Comparison of ENCODE assay signal across 9 mouse cellular contexts in genomic region chr6:118561225-118561624, GRCm38 (mm10). TPM values are rescaled to one million over a fixed set of nuclear protein-coding genes. Genes with fewer than 3 reads are reported as not detected.
A peak's percentile ranks its signal among the peaks of the same experiment; 100 is the strongest.
DNase-seq lines count a peak whose midpoint lies in the region; ATAC-seq and TF ChIP-seq lines count a peak whose summit lies in the region.
"Had no signal": no experiment of that assay in that cellular context is flagged by ENCODE, and none has a peak within 500 bp of the region (broad histone marks: within the 10 kb centered on the region; RNA-seq: fewer than 3 reads in every experiment).

No protein-coding gene starts in this region.

- TF ChIP-seq POLR2A in ES-Bruce4 (IDR thresholded peaks at IDR 0.05; ENCODE audit: insufficient read depth, low read length), result no peak

- WGBS in heart, embryonic 11.5 days (ENCODE audit: insufficient replicate concordance), result 83% methylated on average over 8 of the region's 8 CpGs
- 84% methylated on average over 8 of the region's 8 CpGs for WGBS in forebrain, embryonic 15.5 days
- WGBS in liver, embryonic 15.5 days (ENCODE audit: insufficient replicate concordance), result 49% methylated on average over 8 of the region's 8 CpGs

- H3K4me3 ChIP-seq in heart, embryonic 11.5 days (ENCODE audit: low read depth, low read length), result peak overlapping the region; percentile 78
- no peak overlapping the region for H3K4me3 ChIP-seq in ES-Bruce4 (ENCODE audit: low read depth, low read length)
- peak overlapping the region; percentile 75 for H3K4me3 ChIP-seq in forebrain, embryonic 15.5 days
- peak overlapping the region; percentile 75 for H3K4me3 ChIP-seq in liver, embryonic 15.5 days (replicated peaks)

- H3K9me3 ChIP-seq in heart, embryonic 11.5 days (replicated peaks; ENCODE audit: control insufficient read depth, low read length), result no peaks in the 10 kb centered on the region
- no peaks in the 10 kb centered on the region for H3K9me3 ChIP-seq in ES-Bruce4 (replicated peaks; ENCODE audit: control insufficient read depth, insufficient read depth, low read length, poor library complexity, severe bottlenecking)
- no peaks in the 10 kb centered on the region for H3K9me3 ChIP-seq in forebrain, embryonic 15.5 days
- H3K9me3 ChIP-seq in liver, embryonic 15.5 days (replicated peaks), result no peaks in the 10 kb centered on the region

- H3K4me2 ChIP-seq in heart, embryonic 11.5 days, result peak overlapping the region; percentile 95
- peak overlapping the region; percentile 94 for H3K4me2 ChIP-seq in forebrain, embryonic 15.5 days (replicated peaks)
- H3K4me2 ChIP-seq in liver, embryonic 15.5 days, result peak overlapping the region; percentile 93

- peaks cover 7% of the 10 kb centered on the region; the same call in 1 of the 2 replicates for H3K36me3 ChIP-seq in heart, embryonic 11.5 days (ENCODE audit: control insufficient read depth, insufficient read depth, low read length)
- H3K36me3 ChIP-seq in ES-Bruce4 (ENCODE audit: control insufficient read depth, insufficient read depth, low read length, poor library complexity, severe bottlenecking), result peaks cover 5% of the 10 kb centered on the region; the same call in 1 of the 2 replicates
- peaks cover 21% of the 10 kb centered on the region for H3K36me3 ChIP-seq in forebrain, embryonic 15.5 days
- peaks cover 24% of the 10 kb centered on the region for H3K36me3 ChIP-seq in liver, embryonic 15.5 days (replicated peaks)

- H3K27ac ChIP-seq in heart, embryonic 11.5 days (ENCODE audit: low read depth, low read length), result no peak overlapping the region
- no peak overlapping the region for H3K27ac ChIP-seq in ES-Bruce4 (ENCODE audit: insufficient read depth, low read length)
- H3K27ac ChIP-seq in forebrain, embryonic 15.5 days (replicated peaks), result no peak overlapping the region
- peak overlapping the region; percentile 70 for H3K27ac ChIP-seq in liver, embryonic 15.5 days (replicated peaks)

- no peak for DNase-seq in heart, adult 18-20 months
- DNase-seq in layer of hippocampus, postnatal 14 days (ENCODE audit: low spot score in 2 of 2), result no peak
- no peak for DNase-seq in adrenal gland, adult 8-10 months
- DNase-seq in right cerebral cortex, postnatal 4 days, result no peak
- DNase-seq: thymus, adult 2 months had no signal

- no peak for ATAC-seq in heart, embryonic 11.5 days (replicated peaks; ENCODE audit: insufficient number of reproducible peaks, low FRiP score, low TSS enrichment)
- ATAC-seq in forebrain, embryonic 15.5 days (replicated peaks), result no peak
- ATAC-seq in liver, embryonic 15.5 days (ENCODE audit: insufficient read depth), result no peak

- peaks cover 8% of the 10 kb centered on the region; the same call in 1 of the 2 replicates for H3K4me1 ChIP-seq in heart, embryonic 11.5 days (ENCODE audit: control insufficient read depth, insufficient read depth, low read length)
- H3K4me1 ChIP-seq in ES-Bruce4 (ENCODE audit: control insufficient read depth, insufficient read depth, low read length), result no peaks in the 10 kb centered on the region
- H3K4me1 ChIP-seq in forebrain, embryonic 15.5 days, result peaks cover 35% of the 10 kb centered on the region
- H3K4me1 ChIP-seq in liver, embryonic 15.5 days (replicated peaks), result peaks cover 23% of the 10 kb centered on the region

- TF ChIP-seq EP300 in ES-Bruce4 (IDR thresholded peaks at IDR 0.05; ENCODE audit: insufficient read depth, low read depth, low read length), result no peak

- H3K9ac ChIP-seq in heart, embryonic 11.5 days (ENCODE audit: low read depth, low read length), result peak overlapping the region; percentile 87
- H3K9ac ChIP-seq in ES-Bruce4 (ENCODE audit: low read depth, poor library complexity, severe bottlenecking), result peak overlapping the region; percentile 28
- H3K9ac ChIP-seq in forebrain, embryonic 15.5 days (replicated peaks), result peak overlapping the region; percentile 71
- peak overlapping the region; percentile 67 for H3K9ac ChIP-seq in liver, embryonic 15.5 days

- no peaks in the 10 kb centered on the region for H3K27me3 ChIP-seq in heart, embryonic 11.5 days (ENCODE audit: control insufficient read depth, insufficient read depth, low read length)
- no peaks in the 10 kb centered on the region for H3K27me3 ChIP-seq in ES-Bruce4 (ENCODE audit: control insufficient read depth, insufficient read depth, low read length, poor library complexity, severe bottlenecking)
- no peaks in the 10 kb centered on the region for H3K27me3 ChIP-seq in forebrain, embryonic 15.5 days
- no peaks in the 10 kb centered on the region for H3K27me3 ChIP-seq in liver, embryonic 15.5 days

- TF ChIP-seq CTCF in ES-Bruce4 (IDR thresholded peaks at IDR 0.05; ENCODE audit: low read depth, low read length), result no peak

RNA-seq across cellular contexts. Expression of gene Ankrd26, which starts 0.8 kb away (rescaled TPM):
- 8.9 and 10.4 TPM in 2 replicates for polyA plus RNA-seq in heart, embryonic 11.5 days (2014; fragmentation: Nextera tagmentation; extraction: Ambion mirVana)
- 1 to 10 TPM; 1.9 to 2.4 TPM for total RNA-seq in heart, adult 18-20 months (2021)
- polyA plus RNA-seq in ES-Bruce4 (2011; ENCODE audit: insufficient read depth, insufficient read length, low read depth, missing spikeins), result 10.6 and 14.0 TPM in 2 replicates
- polyA plus RNA-seq in forebrain, embryonic 15.5 days (2015; fragmentation: Nextera tagmentation; extraction: Ambion mirVana), result 20.3 and 25.2 TPM in 2 replicates
- polyA plus RNA-seq in liver, embryonic 15.5 days (2015; fragmentation: Nextera tagmentation; extraction: Ambion mirVana), result 4.7 and 5.1 TPM in 2 replicates
- total RNA-seq in layer of hippocampus, postnatal 14 days (2021), result 1 to 10 TPM; 6.8 to 8.8 TPM
- 1 to 10 TPM; 4.3 to 8.4 (median 6.1) TPM for total RNA-seq in adrenal gland, adult 8-10 months (2022)

Comparison
In these comparisons a context has a peak if more than half of its experiments do, and no peak if none do; other contexts are left out.
1. H3K9ac ChIP-seq: peak in every context shown above with its lines; median percentile 87 in heart, embryonic 11.5 days; 71 in forebrain, embryonic 15.5 days; 67 in liver, embryonic 15.5 days; 28 in ES-Bruce4.